Mouse (Mus musculus) spleen, adult 2 months (tissue): ENCODE results near the gene Ushbp1.

Source experiments
- CTCF ChIP-seq: fragments of 200-500 bp; IDR thresholded peaks from 2 replicates; pipeline ENCODE4 v1.5.1; 2011; ENCODE audit warnings: mild to moderate bottlenecking, inconsistent platforms; ENCODE audit not compliant: insufficient read depth, insufficient read length, insufficient replicate concordance; ENCODE audit errors: extremely low read depth
- POLR2A ChIP-seq: fragments of 200-500 bp; IDR thresholded peaks from 2 replicates; pipeline ENCODE4 v1.6.1; 2011; ENCODE audit warnings: low read depth, low read length, inconsistent platforms

DNA sequence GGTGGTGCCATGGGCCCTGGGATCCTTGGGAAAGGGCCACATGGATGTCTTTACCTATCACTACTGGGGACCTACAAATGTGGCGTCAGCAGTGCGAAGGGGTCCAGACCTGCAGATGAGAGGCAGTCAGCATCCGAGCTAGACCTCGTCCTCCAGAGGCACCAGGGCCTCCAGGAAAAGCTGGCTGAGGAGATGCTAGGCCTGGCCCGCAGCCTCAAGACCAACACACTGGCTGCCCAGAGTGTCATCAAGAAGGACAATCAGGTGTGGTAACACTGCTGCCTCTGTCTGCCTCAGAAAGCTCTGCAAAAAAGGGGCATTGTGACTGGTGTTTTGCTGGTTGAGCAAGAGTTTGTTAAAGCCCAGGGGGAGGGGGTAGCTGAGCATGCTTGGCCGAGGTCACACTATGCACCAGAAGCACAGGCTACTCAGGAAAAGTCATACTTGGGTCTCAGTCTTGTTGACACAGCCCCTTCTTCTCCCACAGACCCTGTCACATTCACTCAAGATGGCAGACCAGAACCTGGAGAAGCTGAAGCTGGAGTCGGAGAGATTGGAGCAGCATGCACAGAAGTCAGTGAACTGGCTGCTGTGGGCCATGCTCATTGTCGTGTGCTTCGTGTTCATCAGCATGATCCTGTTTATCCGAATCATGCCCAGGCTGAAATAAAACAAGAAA lies 26.4 kb downstream of the Ushbp1 start:
- no peak for TF ChIP-seq CTCF
- no peak for TF ChIP-seq POLR2A
